Mouse (Mus musculus) granulocyte monocyte progenitor cell, adult 5-6 weeks (primary cell): ENCODE measurements at regions not wholly inside any gene's neighbourhood (a gene's known extent, or its start where the extent isn't known, plus 50 kb on each side); places are given as distances from the start of the nearest gene placed in this dataset.

Experiments used
- ATAC-seq: replicated peaks from 2 replicates; pipeline ENCODE4 v1.8.0; 2016; ENCODE audit warnings: mild to moderate bottlenecking, moderate TSS enrichment, inconsistent platforms; ENCODE audit not compliant: poor library complexity, severe bottlenecking

DNA sequence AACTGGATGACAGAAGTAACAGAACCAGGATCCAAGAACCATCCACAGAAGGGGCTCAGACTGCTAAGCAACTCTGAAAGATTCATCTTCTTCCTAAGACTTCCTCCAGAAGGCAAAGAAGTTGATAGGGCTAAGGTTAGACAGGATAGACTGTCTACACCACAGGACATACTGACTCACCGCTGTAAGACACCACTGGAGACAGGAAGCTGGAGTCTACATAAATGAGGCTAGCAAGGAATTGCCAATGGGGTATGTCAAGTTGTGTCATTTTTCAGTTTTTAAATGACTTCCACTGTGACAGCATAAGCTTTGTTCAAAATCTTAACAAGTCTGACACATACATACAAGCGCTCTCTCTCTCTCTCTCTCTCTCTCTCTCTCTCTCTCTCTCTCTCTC is 645.4 kb upstream of the Gm10131 start:
- no peak for ATAC-seq

DNA sequence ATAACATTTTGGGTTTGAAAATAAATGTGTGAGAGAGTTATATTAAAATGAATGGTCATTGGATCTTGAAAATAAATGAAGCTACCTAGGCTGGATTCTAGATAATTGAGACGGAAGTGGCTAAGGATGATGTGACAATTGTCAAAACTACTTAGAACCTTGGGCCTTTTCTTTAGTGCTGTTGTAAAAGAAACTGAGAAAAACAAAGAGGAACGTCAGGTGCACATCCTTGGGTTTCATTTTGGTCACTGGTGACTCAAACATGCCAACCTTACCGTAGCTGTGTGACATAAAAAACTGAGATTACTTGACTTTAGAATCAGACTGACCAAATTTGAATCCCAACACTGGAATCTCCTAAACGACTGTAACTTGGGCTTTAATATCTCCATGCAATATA is 644.6 kb upstream of the Gm10131 start:
- ATAC-seq: no peak

DNA sequence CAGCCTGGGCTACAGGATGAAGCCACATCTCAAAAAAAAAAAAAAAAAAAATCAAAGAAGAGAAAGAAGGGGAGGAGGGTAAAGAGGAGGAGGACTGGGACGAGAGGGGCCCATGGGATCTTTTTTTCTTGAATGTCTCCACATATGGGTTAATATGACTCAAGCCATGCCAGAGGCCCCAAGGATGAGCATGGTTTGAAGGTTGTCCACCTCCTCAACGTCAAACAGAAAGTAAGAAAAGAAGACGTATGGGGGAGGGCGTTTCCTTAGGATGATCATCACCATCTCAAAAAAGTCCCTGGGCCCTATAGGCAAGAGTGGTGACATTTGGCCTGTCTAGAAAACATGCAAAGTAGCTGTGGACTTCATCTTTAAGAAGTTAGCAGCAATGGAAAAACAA is 643.9 kb upstream of the Gm10131 start:
- ATAC-seq: no peak

GRCm38 (mm10) chr8:34753046-34753445 is 641.5 kb upstream of the Gm10131 start:
- ATAC-seq: no peak

DNA sequence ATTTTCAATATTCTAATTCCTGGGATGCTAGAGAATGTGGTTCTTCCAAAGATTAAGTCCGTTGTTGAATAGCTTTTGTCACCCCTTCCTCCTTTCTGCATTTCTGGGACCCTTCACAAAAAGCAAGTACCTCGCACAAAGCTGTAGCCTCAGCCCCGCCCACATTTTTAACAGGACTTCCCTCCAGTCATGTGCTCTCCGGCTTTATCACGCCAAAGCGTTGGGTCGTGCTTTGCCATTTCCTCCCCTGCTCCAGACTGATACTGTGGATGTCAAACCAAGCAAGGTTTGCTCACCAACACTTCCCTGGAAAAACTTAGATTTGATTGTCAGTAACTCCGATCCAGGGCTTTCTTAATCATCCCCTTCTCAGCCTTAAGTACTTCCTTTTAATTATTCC is 637.0 kb upstream of the Gm10131 start:
- no peak for ATAC-seq

DNA sequence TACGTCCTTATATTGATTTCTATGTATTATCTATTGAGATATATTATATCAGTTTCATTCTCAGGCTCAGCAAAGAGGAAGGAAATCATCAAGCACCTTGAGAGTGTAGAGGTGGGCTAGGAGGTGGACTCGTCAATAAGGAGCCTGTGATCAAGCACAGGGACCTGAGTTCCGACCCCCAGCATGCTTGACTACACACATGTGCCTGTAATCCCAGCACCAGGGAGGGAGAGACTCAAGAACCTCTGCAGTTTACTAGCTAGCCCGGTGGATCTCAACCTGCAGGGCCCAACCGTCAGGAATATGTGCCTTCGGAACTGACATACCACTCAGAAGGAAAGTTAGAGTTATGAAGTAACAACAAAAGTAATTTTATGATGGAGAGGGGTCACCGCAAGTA is 634.2 kb upstream of the Gm10131 start:
- ATAC-seq: no peak

- peak; percentile 58 for ATAC-seq
Measured at GRCm38 (mm10) chr8:34744682-34745081, 633.1 kb upstream of the Gm10131 start.

DNA sequence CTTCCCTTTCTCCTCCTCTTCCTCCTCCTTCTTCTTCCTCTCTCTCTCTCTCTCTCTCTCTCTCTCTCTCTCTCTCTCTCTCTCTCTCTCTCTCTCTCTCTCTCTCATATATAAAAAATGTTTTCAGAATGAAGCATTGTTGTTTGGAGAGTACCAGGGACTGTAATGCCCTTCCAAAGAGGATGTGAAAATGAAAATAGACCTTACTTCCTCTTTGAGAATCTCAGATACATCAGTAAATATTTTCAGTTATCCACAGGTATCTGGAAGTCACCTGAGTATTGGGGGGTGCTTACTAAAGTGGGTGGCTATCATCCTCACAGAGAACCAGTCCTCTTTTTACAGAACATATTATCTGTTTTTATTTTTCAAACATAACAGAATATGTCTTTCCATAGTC is 632.6 kb upstream of the Gm10131 start:
- peak; percentile 51 for ATAC-seq

GRCm38 (mm10) chr8:34743137-34743536 is 631.6 kb upstream of the Gm10131 start:
- ATAC-seq: no peak

GRCm38 (mm10) chr8:34740836-34741235 is 629.3 kb upstream of the Gm10131 start:
- no peak for ATAC-seq

GRCm38 (mm10) chr8:34739836-34740804 is 628.6 kb upstream of the Gm10131 start:
- peak; percentile 71 for ATAC-seq

DNA sequence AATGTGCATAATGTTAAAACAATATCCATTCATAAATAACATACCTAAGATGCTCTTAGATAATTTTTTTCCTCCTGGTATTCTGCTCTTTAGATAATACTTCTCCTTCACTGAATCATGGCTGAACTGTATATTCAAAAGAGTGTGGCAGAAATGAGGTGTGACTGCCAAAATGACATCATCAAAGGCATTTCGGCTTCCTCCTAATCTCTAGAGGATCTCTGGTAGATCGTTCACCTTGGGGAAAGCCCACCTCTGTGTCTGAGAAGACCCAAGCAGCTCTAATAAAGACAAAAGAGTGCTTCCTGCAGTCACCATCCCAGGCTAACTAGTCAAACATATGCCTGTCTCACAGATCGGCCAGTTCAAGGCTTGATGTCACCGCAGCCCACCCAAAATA is 624.7 kb upstream of the Gm10131 start:
- no peak for ATAC-seq

DNA sequence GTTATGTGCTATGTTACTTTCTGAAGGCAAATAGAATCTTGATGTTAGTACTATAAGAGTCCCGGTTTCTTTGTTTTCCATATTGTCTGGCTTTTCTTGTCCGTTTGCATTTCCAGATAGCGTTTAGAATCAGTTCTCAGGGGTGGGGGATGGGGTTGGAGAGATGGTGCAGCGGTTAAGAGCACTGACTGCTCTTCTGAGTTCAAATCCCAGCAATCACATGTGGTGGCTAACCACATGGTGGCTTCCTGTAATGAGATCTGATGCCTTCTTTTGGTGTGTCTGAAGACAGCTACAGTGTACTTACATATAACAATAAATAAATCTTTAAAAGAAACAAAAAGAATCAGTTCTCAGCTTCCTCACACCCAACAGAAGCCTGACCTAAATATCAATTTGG is 623.5 kb upstream of the Gm10131 start:
- no peak for ATAC-seq

DNA sequence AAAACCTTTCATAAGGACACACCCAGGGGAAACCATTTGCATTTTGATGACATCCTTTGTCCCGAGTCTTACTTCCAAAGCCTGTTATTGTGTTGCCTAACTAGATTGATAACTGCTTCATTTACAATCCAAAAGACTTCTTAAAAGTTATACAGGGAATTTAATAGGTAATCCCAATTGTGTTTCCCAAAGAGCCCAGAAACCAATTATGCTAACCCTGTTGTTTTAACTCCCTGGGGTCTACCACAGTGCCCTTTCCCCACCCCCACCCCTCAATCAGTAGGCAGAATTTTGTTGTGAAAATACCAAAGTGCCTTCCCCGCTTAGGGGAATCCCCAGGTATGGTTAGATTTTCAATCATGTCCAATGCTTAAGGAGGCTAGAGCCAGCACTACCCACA is 621.3 kb upstream of the Gm10131 start:
- no peak for ATAC-seq

- ATAC-seq: peak; percentile 46; the same call in 1 of the 2 replicates
Measured at GRCm38 (mm10) chr8:34732362-34732761, 620.8 kb upstream of the Gm10131 start.

GRCm38 (mm10) chr8:34731096-34731999 is 619.8 kb upstream of the Gm10131 start:
- ATAC-seq: no peak

GRCm38 (mm10) chr8:34729585-34729984 is 618.0 kb upstream of the Gm10131 start:
- ATAC-seq: no peak; the same call in 1 of the 2 replicates

DNA sequence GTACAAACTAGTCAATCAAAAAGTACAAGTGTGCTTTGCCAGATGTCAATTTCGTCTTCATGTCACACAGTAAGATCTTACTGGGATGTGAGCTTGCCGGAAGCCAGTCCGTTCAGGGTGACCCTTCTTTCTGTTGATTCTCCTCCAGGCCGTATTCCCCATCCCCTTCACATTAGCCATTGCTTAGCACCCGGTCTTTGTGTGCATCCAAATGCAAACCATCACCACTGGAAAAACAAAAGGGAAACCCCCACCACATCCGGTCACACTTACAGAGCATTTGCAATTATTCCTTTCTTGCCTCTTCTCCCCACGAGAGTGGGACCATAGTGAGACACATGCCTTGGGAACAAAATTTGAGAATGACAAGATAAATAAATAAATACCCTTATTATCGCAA is 616.2 kb upstream of the Gm10131 start:
- ATAC-seq: no peak

- ATAC-seq: no peak
Measured at GRCm38 (mm10) chr8:34726145-34726767, 614.7 kb upstream of the Gm10131 start.

- ATAC-seq: no peak
Measured at GRCm38 (mm10) chr8:34725546-34725945, 614.0 kb upstream of the Gm10131 start.
